Mouse (Mus musculus) gastrocnemius, postnatal 14 days (tissue): ENCODE measurements around the gene Zan. TPM values are rescaled to one million over a fixed set of nuclear protein-coding genes. Genes with fewer than 3 reads are reported as not detected.
A peak's percentile ranks its signal among the peaks of the same experiment; 100 is the strongest.

Source experiments
- DNase-seq: peaks from one replicate; pipeline ENCODE4 v3.0.0; 2021; ENCODE audit warnings: mixed read lengths
- intact Hi-C: fragments of 180-260 bp; cut with DNase I; formaldehyde crosslinking; loops from one replicate; pipeline ENCODE4 v1.15.1; 2025; ENCODE audit warnings: low total_unique reads
- long read RNA-seq, 2 experiments: library from polyadenylated mRNA; stranded (forward); transcript quantifications; one replicate each; pipeline ENCODE4 v2.0.0; 2021
- total RNA-seq, 2 experiments: library from RNA; stranded (reverse); gene quantifications; 2 replicates each; pipeline ENCODE4 v1.2.3; 2021

The Zan gene
- under 1 TPM; 0.02 TPM for total RNA-seq
- long read RNA-seq, experiment 1, result 0 reads
- long read RNA-seq, experiment 2, result 0 reads

GRCm38 (mm10) chr5:137476964-137477363 is at the start of gene Zan:
TSS of gene Zan (minus strand) at chr5:137477064.
- no peak for DNase-seq
- intact Hi-C loops, result no loop called here

- DNase-seq, result peak; percentile 60
- intact Hi-C loops, result loop anchor here (10.0 kb wide), 1 partner anchor 108 kb away; no protein-coding TSS in a partner anchor
Observed at GRCm38 (mm10) chr5:137526192-137526936, 49.5 kb upstream of the Zan start.

DNA sequence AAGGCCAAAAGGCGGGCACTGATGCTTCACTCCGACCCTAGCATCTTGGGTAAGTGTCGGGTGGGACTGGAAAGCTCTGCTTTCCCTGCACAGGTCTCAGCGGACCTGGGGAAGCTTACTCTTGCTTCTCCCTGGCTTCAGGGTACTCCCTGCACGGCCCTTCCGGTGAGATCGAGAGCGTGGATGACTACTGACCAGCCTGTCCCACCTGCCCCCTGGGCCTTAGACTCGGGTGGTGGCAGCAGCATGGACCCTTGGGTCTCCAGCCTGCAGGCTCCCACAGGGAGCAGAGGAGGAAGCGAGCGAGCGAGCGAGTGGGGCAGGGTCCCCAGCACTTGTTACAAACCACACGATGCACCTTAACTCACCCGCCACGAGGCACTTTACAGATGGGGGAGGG is 48.6 kb upstream of the Zan start:
- intact Hi-C loops, result loop anchor here (10.0 kb wide), 1 partner anchor 109 kb away; no protein-coding TSS in a partner anchor
- no peak for DNase-seq

GRCm38 (mm10) chr5:137524671-137525070 is 47.8 kb upstream of the Zan start:
- intact Hi-C loops, result loop anchor here (10.0 kb wide), 1 partner anchor 110 kb away; no protein-coding TSS in a partner anchor
- DNase-seq, result no peak

DNA sequence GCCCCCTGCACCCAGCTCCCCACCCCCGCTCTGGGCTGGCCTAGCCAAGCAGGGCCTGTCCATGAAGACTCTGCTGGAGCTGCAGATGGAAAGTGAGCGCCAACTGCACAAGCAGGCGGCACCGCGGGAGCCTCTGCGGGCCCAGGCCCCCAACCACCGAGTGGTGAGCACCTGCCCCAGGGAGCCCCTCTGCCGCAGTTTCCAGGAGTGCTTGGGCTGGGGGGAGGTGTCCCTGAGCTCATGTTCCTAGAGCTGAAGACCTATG is 47.3 kb upstream of the Zan start:
- intact Hi-C loops, result loop anchor here (10.0 kb wide), 1 partner anchor 111 kb away; no protein-coding TSS in a partner anchor

GRCm38 (mm10) chr5:137523396-137524250 is 46.8 kb upstream of the Zan start:
- no peak for DNase-seq
- intact Hi-C loops, result loop anchor here (10.0 kb wide), 1 partner anchor 111 kb away; no protein-coding TSS in a partner anchor

More for the DNA sequence above, 47.3 kb upstream of the Zan start:
- no peak for DNase-seq

DNA sequence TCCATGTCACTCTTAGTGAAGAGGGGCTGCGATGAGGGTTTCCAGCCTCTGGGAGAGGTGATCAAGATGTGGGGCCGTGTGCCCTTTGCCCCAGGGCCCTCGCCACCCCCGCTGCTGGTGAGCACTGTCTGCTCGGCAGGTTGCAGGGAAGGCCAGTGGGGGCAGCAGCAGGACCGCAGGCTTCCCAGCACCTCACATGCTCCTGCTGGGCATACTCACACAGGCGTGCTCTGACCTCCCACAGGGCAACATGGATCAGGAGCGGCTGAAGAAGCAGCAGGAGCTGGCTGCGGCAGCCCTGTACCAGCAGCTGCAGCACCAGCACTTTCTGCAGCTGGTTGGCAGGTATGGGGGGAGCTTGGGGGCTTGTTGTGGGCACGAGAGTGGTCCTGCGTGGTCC is 45.8 kb upstream of the Zan start:
- DNase-seq, result no peak
- intact Hi-C loops, result loop anchor here (10.0 kb wide), 1 partner anchor 112 kb away; no protein-coding TSS in a partner anchor

- intact Hi-C loops, result loop anchor here (10.0 kb wide), 1 partner anchor 113 kb away; no protein-coding TSS in a partner anchor
- no peak for DNase-seq
Observed at GRCm38 (mm10) chr5:137521861-137522260, 45.0 kb upstream of the Zan start.

GRCm38 (mm10) chr5:137519691-137520550 is 43.1 kb upstream of the Zan start:
- intact Hi-C loops, result loop anchor here (10.0 kb wide), 2 partner anchors 65 to 115 kb away; no protein-coding TSS in a partner anchor
- DNase-seq, result no peak

- intact Hi-C loops, result loop anchor here (10.0 kb wide), 1 partner anchor 66 kb away; no protein-coding TSS in a partner anchor
- DNase-seq, result no peak
Observed at GRCm38 (mm10) chr5:137518436-137518835, 41.6 kb upstream of the Zan start, which contains the start of gene Gigyf1. TSS of gene Gigyf1 (plus strand) at chr5:137518548.

DNA sequence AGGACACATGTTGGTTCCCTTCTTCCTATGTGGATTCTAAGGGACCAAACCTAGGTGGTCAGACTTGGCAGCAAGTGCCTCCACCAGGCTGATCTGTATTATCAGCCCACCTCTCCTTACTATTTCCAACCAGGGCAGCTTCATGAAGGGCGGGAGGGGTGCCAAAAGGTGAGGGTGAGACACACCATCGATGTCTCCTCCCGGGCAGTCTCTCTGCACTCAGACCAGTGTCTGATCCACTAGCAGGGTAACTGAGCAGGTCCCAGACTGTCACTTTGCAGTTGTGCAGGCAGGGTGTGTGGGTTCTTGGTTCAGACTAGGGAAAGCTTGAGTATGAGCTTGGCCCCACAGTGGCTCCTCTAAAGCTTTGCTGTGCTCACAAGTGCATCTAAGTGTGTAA is 37.9 kb upstream of the Zan start:
- no peak for DNase-seq
- intact Hi-C loops, result loop anchor here (10.0 kb wide), 1 partner anchor 70 kb away; no protein-coding TSS in a partner anchor

DNA sequence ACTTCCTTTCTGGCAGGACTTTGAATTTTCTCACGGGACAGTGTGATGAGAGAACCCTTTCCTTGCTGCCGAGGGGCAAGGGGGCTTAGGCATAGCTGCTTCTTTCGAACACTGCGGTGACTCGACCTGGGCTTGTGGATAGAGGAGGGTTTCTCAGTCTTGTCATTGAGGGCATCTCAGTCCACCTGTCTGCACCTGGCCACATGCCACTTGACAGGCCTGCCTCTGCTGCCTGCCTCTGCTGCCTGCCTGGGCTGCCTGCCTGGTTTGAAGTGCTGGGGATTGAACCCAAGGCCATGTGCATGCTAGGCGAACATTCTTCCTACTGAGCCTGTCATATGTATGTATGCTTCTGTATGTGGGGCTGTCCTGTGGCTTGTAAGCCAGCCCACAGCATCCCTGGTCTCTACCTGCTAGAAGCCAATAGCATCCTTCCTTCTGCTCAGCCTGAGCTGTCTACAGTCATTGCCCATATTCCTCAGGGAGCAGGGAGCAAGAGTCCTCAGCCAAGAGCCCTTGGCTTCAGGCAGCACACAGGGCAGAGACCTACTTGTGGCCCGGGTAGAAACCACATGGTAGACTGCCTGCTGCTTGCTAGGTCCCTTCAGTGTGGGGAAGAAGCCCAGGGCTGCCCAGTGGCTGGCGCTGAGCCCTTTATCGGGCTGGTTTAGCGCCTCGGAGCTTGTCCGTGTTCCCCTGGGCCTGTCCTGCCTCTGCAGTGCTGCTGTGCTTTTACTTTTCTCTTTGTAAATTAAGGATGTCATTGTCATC is 37.3 kb upstream of the Zan start:
- intact Hi-C loops, result loop anchor here (10.0 kb wide), 1 partner anchor 71 kb away; no protein-coding TSS in a partner anchor
- DNase-seq, result no peak

GRCm38 (mm10) chr5:137512847-137513794 is 36.3 kb upstream of the Zan start:
- intact Hi-C loops, result loop anchor here (10.0 kb wide), 1 partner anchor 72 kb away; no protein-coding TSS in a partner anchor
- no peak for DNase-seq

DNA sequence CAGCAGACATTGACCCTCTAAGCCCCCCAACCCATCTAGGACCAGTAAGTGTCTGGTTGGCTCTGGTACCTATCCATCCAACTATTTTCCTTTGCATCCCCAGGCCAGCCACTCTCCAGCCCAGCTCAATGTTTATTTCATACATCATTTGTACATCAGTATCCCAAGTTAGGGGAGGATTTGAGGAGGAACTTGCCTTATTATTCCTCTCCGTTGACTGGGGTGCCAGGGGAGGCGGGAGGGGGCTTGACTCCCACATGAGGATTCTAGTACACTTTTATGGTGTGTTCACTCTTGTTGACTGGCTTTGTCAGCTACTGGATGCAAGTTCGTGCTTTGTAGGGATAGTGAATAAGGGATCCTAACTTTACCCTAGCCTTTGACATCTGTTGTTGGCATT is 34.8 kb upstream of the Zan start:
- intact Hi-C loops, result loop anchor here (10.0 kb wide), 1 partner anchor 73 kb away; no protein-coding TSS in a partner anchor
- DNase-seq, result no peak

- intact Hi-C loops, result loop anchor here (10.0 kb wide), 1 partner anchor 74 kb away; no protein-coding TSS in a partner anchor
- no peak for DNase-seq
Observed at GRCm38 (mm10) chr5:137510573-137511390, 33.9 kb upstream of the Zan start.

DNA sequence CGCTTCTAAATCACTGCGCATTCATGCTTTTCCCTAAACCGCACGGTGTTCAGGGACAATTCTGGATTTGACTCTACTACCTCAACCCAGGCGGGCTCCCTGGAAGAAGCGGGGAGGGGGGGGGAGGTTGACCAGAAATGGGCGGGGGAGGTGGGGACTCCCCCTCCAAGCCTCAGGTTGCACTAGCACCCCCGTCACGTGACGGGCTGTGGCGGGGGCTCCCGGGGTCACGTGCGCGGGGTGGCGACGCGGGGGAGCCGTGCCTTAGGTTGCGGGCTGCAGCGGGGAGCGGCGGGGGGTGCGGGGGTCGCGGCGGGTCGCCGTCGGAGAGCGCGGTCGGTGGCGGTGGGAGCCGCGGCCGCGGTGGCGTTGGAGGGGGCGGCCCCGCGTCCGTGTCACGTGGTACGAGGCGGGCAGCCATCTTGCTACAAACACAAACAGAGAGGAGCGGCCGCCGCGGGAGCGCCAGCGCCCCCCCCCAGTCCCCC is 33.2 kb upstream of the Zan start:
- intact Hi-C loops, result loop anchor here (10.0 kb wide), 1 partner anchor 75 kb away; no protein-coding TSS in a partner anchor
- DNase-seq, result peak; percentile 83
